Mouse (Mus musculus): Measurements from ENCODE around the gene Ggt1. TPM values are rescaled to one million over a fixed set of nuclear protein-coding genes. Genes with fewer than 3 reads are reported as not detected.

Gene Ggt1
- total and polyA plus RNA-seq, 3 experiments: not detected

GRCm38 (mm10) chr10:75610486-75610885, 49.1 kb downstream of the Ggt1 start:
- peaks cover 6% of the 10 kb centered on the region for H3K27me3 ChIP-seq (ENCODE audit: insufficient read depth, low read length)
- no peaks in the 10 kb centered on the region for H3K4me1 ChIP-seq (ENCODE audit: insufficient read depth, low read depth, low read length)
- no peak for DNase-seq (ENCODE audit: low spot score)
- no peak for ATAC-seq (ENCODE audit: extremely low read depth, insufficient number of reproducible peaks, low FRiP score, poor library complexity, severe bottlenecking)
- H3K9me3 ChIP-seq (replicated peaks): no peaks in the 10 kb centered on the region
- TF ChIP-seq GATA2 (IDR thresholded peaks at IDR 0.05; ENCODE audit: borderline replicate concordance, low read depth, low read length): no peak
- TF ChIP-seq POLR2AphosphoS5 (IDR thresholded peaks at IDR 0.05; ENCODE audit: insufficient replicate concordance, low read depth, low read length): no peak
- TF ChIP-seq CTCF (IDR thresholded peaks at IDR 0.05; ENCODE audit: low read depth, low read length): no peak
- TF ChIP-seq GATA1 (IDR thresholded peaks at IDR 0.05; ENCODE audit: borderline replicate concordance, low read length): no peak
- no peak for TF ChIP-seq TAL1 (conservative IDR thresholded peaks at IDR 0.05; ENCODE audit: low read depth, low read length)
- no peaks in the 10 kb centered on the region for H3K36me3 ChIP-seq (replicated peaks)
- H3K4me3 ChIP-seq (ENCODE audit: low read depth, low read length): no peak overlapping the region

- H3K4me3 ChIP-seq (ENCODE audit: low read depth, low read length): no peak overlapping the region
- no peak for ATAC-seq (ENCODE audit: extremely low read depth, insufficient number of reproducible peaks, low FRiP score, poor library complexity, severe bottlenecking)
- DNase-seq (ENCODE audit: low spot score): no peak
- H3K27me3 ChIP-seq (ENCODE audit: insufficient read depth, low read length): peaks cover 3% of the 10 kb centered on the region
- H3K9me3 ChIP-seq (replicated peaks): no peaks in the 10 kb centered on the region
- H3K4me1 ChIP-seq (ENCODE audit: insufficient read depth, low read depth, low read length): no peaks in the 10 kb centered on the region
- TF ChIP-seq TAL1 (conservative IDR thresholded peaks at IDR 0.05; ENCODE audit: low read depth, low read length): no peak
- TF ChIP-seq POLR2AphosphoS5 (IDR thresholded peaks at IDR 0.05; ENCODE audit: insufficient replicate concordance, low read depth, low read length): no peak
- no peak for TF ChIP-seq GATA2 (IDR thresholded peaks at IDR 0.05; ENCODE audit: borderline replicate concordance, low read depth, low read length)
- TF ChIP-seq CTCF (IDR thresholded peaks at IDR 0.05; ENCODE audit: low read depth, low read length): no peak
- TF ChIP-seq GATA1 (IDR thresholded peaks at IDR 0.05; ENCODE audit: borderline replicate concordance, low read length): no peak
- H3K36me3 ChIP-seq (replicated peaks): no peaks in the 10 kb centered on the region
Measured at GRCm38 (mm10) chr10:75616044-75616443, 54.6 kb downstream of the Ggt1 start.

GRCm38 (mm10) chr10:75620818-75621217, 59.4 kb downstream of the Ggt1 start:
- ATAC-seq (ENCODE audit: extremely low read depth, insufficient number of reproducible peaks, low FRiP score, poor library complexity, severe bottlenecking) (no peak), DNase-seq (ENCODE audit: low spot score) (no peak)
- TF ChIP-seq CTCF (IDR thresholded peaks at IDR 0.05; ENCODE audit: low read depth, low read length): no peak; the same call in 1 of the 2 replicates
- no peak for TF ChIP-seq POLR2AphosphoS5 (IDR thresholded peaks at IDR 0.05; ENCODE audit: insufficient replicate concordance, low read depth, low read length)
- TF ChIP-seq TAL1 (conservative IDR thresholded peaks at IDR 0.05; ENCODE audit: low read depth, low read length): no peak
- no peak for TF ChIP-seq GATA2 (IDR thresholded peaks at IDR 0.05; ENCODE audit: borderline replicate concordance, low read depth, low read length)
- no peak for TF ChIP-seq GATA1 (IDR thresholded peaks at IDR 0.05; ENCODE audit: borderline replicate concordance, low read length)

GRCm38 (mm10) chr10:75625920-75626319, 64.5 kb downstream of the Ggt1 start:
- no peak overlapping the region for H3K4me3 ChIP-seq (ENCODE audit: low read depth, low read length)
- H3K27me3 ChIP-seq (ENCODE audit: insufficient read depth, low read length): peaks cover 14% of the 10 kb centered on the region; the same call in 1 of the 2 replicates
- H3K4me1 ChIP-seq (ENCODE audit: insufficient read depth, low read depth, low read length): no peaks in the 10 kb centered on the region
- no peaks in the 10 kb centered on the region for H3K9me3 ChIP-seq (replicated peaks)
- ATAC-seq (ENCODE audit: extremely low read depth, insufficient number of reproducible peaks, low FRiP score, poor library complexity, severe bottlenecking) (no peak), DNase-seq (ENCODE audit: low spot score) (no peak)
- no peaks in the 10 kb centered on the region for H3K36me3 ChIP-seq (replicated peaks)
- TF ChIP-seq GATA1 (IDR thresholded peaks at IDR 0.05; ENCODE audit: borderline replicate concordance, low read length) (no peak), TAL1 (conservative IDR thresholded peaks at IDR 0.05; ENCODE audit: low read depth, low read length) (no peak), GATA2 (IDR thresholded peaks at IDR 0.05; ENCODE audit: borderline replicate concordance, low read depth, low read length) (no peak), POLR2AphosphoS5 (IDR thresholded peaks at IDR 0.05; ENCODE audit: insufficient replicate concordance, low read depth, low read length) (no peak)

More at GRCm38 (mm10) chr10:75620818-75621217, 59.4 kb downstream of the Ggt1 start:
- 0 out of 2 replicates have a peak, but pooled peaks cover 4% of the 10 kb centered on the region for H3K27me3 ChIP-seq (ENCODE audit: insufficient read depth, low read length)
- H3K36me3 ChIP-seq (replicated peaks): no peaks in the 10 kb centered on the region
- no peak overlapping the region for H3K4me3 ChIP-seq (ENCODE audit: low read depth, low read length)
- H3K4me1 ChIP-seq (ENCODE audit: insufficient read depth, low read depth, low read length): no peaks in the 10 kb centered on the region
- H3K9me3 ChIP-seq (replicated peaks): no peaks in the 10 kb centered on the region

GRCm38 (mm10) chr10:75626991-75627390, 65.6 kb downstream of the Ggt1 start:
- H3K9me3 ChIP-seq (replicated peaks): no peaks in the 10 kb centered on the region
- H3K4me3 ChIP-seq (ENCODE audit: low read depth, low read length): no peak overlapping the region
- H3K36me3 ChIP-seq (replicated peaks): no peaks in the 10 kb centered on the region
- TF ChIP-seq GATA1 (IDR thresholded peaks at IDR 0.05; ENCODE audit: borderline replicate concordance, low read length) (no peak), POLR2AphosphoS5 (IDR thresholded peaks at IDR 0.05; ENCODE audit: insufficient replicate concordance, low read depth, low read length) (no peak), GATA2 (IDR thresholded peaks at IDR 0.05; ENCODE audit: borderline replicate concordance, low read depth, low read length) (no peak), TAL1 (conservative IDR thresholded peaks at IDR 0.05; ENCODE audit: low read depth, low read length) (no peak), CTCF (IDR thresholded peaks at IDR 0.05; ENCODE audit: low read depth, low read length) (no peak)
- H3K4me1 ChIP-seq (ENCODE audit: insufficient read depth, low read depth, low read length): no peaks in the 10 kb centered on the region
- H3K27me3 ChIP-seq (ENCODE audit: insufficient read depth, low read length): peaks cover 15% of the 10 kb centered on the region
- DNase-seq (ENCODE audit: low spot score) (no peak), ATAC-seq (ENCODE audit: extremely low read depth, insufficient number of reproducible peaks, low FRiP score, poor library complexity, severe bottlenecking) (no peak)

GRCm38 (mm10) chr10:75627490-75627889, 66.1 kb downstream of the Ggt1 start:
- H3K36me3 ChIP-seq (replicated peaks): no peaks in the 10 kb centered on the region
- H3K4me1 ChIP-seq (ENCODE audit: insufficient read depth, low read depth, low read length): no peaks in the 10 kb centered on the region
- H3K27me3 ChIP-seq (ENCODE audit: insufficient read depth, low read length): peaks cover 13% of the 10 kb centered on the region
- no peaks in the 10 kb centered on the region for H3K9me3 ChIP-seq (replicated peaks)
- TF ChIP-seq POLR2AphosphoS5 (IDR thresholded peaks at IDR 0.05; ENCODE audit: insufficient replicate concordance, low read depth, low read length) (no peak), TAL1 (conservative IDR thresholded peaks at IDR 0.05; ENCODE audit: low read depth, low read length) (no peak), GATA1 (IDR thresholded peaks at IDR 0.05; ENCODE audit: borderline replicate concordance, low read length) (no peak), GATA2 (IDR thresholded peaks at IDR 0.05; ENCODE audit: borderline replicate concordance, low read depth, low read length) (no peak), CTCF (IDR thresholded peaks at IDR 0.05; ENCODE audit: low read depth, low read length) (no peak)
- ATAC-seq (ENCODE audit: extremely low read depth, insufficient number of reproducible peaks, low FRiP score, poor library complexity, severe bottlenecking) (no peak), DNase-seq (ENCODE audit: low spot score) (no peak)
- no peak overlapping the region for H3K4me3 ChIP-seq (ENCODE audit: low read depth, low read length)

Measured in G1E (cell line).